Mouse (Mus musculus) limb, embryonic 13.5 days (tissue): ENCODE results near the gene Pde1a. TPM values are rescaled to one million over a fixed set of nuclear protein-coding genes. Genes with fewer than 3 reads are reported as not detected.

ENCODE experiments used
- ATAC-seq: fragments of 200-750 bp; cut with Nextera tagmentation; 2 replicates; pipeline ENCODE4 v1.8.0; 2017; ENCODE audit warnings: low read depth, moderate number of reproducible peaks, moderate TSS enrichment; ENCODE audit not compliant: low FRiP score
- H3K27ac ChIP-seq: fragments of 300-500 bp; sonication (generic); 2 replicates; pipeline ENCODE4 v1.5.1; 2015; ENCODE audit warnings: inconsistent platforms, mild to moderate bottlenecking, moderate library complexity
- H3K27me3 ChIP-seq: fragments of 300-500 bp; sonication (generic); 2 replicates; pipeline ENCODE4 v1.6.1; 2015; ENCODE audit warnings: mild to moderate bottlenecking, inconsistent platforms
- H3K36me3 ChIP-seq: fragments of 300-500 bp; sonication (generic); 2 replicates; pipeline ENCODE4 v1.6.1; 2015; ENCODE audit warnings: inconsistent platforms, mild to moderate bottlenecking, moderate library complexity
- H3K4me1 ChIP-seq: fragments of 300-500 bp; sonication (generic); 2 replicates; pipeline ENCODE4 v1.6.1; 2015; ENCODE audit warnings: inconsistent platforms
- H3K4me2 ChIP-seq: fragments of 300-500 bp; sonication (generic); replicated peaks from 2 replicates; pipeline ENCODE4 v1.6.1; 2015; ENCODE audit warnings: inconsistent platforms, mild to moderate bottlenecking, moderate library complexity
- H3K4me3 ChIP-seq: fragments of 300-500 bp; sonication (generic); 2 replicates; pipeline ENCODE4 v1.5.1; 2015; ENCODE audit warnings: moderate library complexity, mild to moderate bottlenecking, inconsistent platforms
- H3K9ac ChIP-seq: fragments of 300-500 bp; sonication (generic); 2 replicates; pipeline ENCODE4 v1.6.1; 2015; ENCODE audit warnings: mild to moderate bottlenecking, inconsistent platforms
- H3K9me3 ChIP-seq: fragments of 300-500 bp; sonication (generic); 2 replicates; pipeline ENCODE4 v1.6.1; 2016; ENCODE audit warnings: inconsistent platforms
- WGBS: fragments of 180-500 bp; shearing (Covaris S2); methylation state at CpG from one replicate; pipeline ENCODE4 v1.1.7; 2015; 5-methylcytosine and 5-hydroxymethylcytosine counted together
- polyA plus RNA-seq: library from polyadenylated mRNA; unstranded; fragments of >200 nt; fragmentation: Nextera tagmentation; extraction: Ambion mirVana; gene quantifications from 2 replicates; pipeline ENCODE4 v1.2.1, GENCODE M21; 2015

Pde1a gene
- polyA plus RNA-seq, 1 experiment from 2014 or later, result 5.9 TPM

- WGBS, result 53% methylated on average over 5 of the region's 5 CpGs
- Histone ChIP-seq H3K4me3 (peak overlapping the region; percentile 28), H3K9ac (no peak overlapping the region)
Observed at GRCm38 (mm10) chr2:80037971-80038370, 91.3 kb downstream of the Pde1a start.

DNA sequence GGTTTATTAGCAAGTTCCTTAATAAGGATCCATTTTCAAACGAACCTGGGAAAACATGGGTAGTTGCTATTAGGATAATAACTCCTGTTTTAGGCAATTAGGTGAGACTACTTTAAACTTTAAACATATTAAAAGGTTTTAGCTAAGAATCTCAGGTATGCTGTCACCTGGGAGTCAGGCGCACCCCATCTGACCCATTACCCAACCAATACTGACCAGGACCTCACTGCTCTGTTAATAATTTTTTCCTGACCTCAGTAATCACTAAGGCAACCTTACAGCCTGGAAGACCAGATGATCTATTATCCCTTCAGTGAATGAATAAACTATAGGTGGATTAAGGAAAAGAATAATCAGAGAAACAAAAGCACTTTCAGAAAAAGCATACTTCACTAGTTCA is 100.2 kb downstream of the Pde1a start:
- H3K9me3 ChIP-seq, result no peaks in the 10 kb centered on the region
- H3K36me3 ChIP-seq, result no peaks in the 10 kb centered on the region
- no peak overlapping the region for H3K27ac ChIP-seq
- WGBS, result 70% methylated on average over 2 of the region's 2 CpGs
- no peaks in the 10 kb centered on the region for H3K27me3 ChIP-seq
- ATAC-seq, result no peak
- H3K4me3 ChIP-seq, result no peak overlapping the region
- H3K4me1 ChIP-seq, result no peaks in the 10 kb centered on the region
- no peak overlapping the region for H3K4me2 ChIP-seq
- H3K9ac ChIP-seq, result no peak overlapping the region

More at GRCm38 (mm10) chr2:80037971-80038370, 91.3 kb downstream of the Pde1a start:
- Histone ChIP-seq H3K27ac (no peak overlapping the region), H3K27me3 (no peaks in the 10 kb centered on the region), H3K9me3 (no peaks in the 10 kb centered on the region), H3K4me2 (peak overlapping the region; percentile 54), H3K36me3 (no peaks in the 10 kb centered on the region), H3K4me1 (peaks cover 14% of the 10 kb centered on the region)
- no peak for ATAC-seq

- ATAC-seq, result no peak
- H3K27ac ChIP-seq, result no peak overlapping the region
- H3K27me3 ChIP-seq, result no peaks in the 10 kb centered on the region
- H3K4me3 ChIP-seq, result no peak overlapping the region
- 97% methylated on average over 1 of the region's 1 CpGs for WGBS
- no peak overlapping the region for H3K4me2 ChIP-seq
- no peaks in the 10 kb centered on the region for H3K36me3 ChIP-seq
- no peaks in the 10 kb centered on the region for H3K4me1 ChIP-seq
- H3K9me3 ChIP-seq, result no peaks in the 10 kb centered on the region
- H3K9ac ChIP-seq, result no peak overlapping the region
Observed at GRCm38 (mm10) chr2:80026053-80026452, 103.2 kb downstream of the Pde1a start.

- Histone ChIP-seq H3K4me3 (no peak overlapping the region), H3K9ac (no peak overlapping the region), H3K4me1 (no peaks in the 10 kb centered on the region), H3K27me3 (no peaks in the 10 kb centered on the region), H3K36me3 (no peaks in the 10 kb centered on the region), H3K9me3 (no peaks in the 10 kb centered on the region), H3K4me2 (no peak overlapping the region), H3K27ac (no peak overlapping the region)
- 68% methylated on average over 1 of the region's 1 CpGs for WGBS
- no peak for ATAC-seq
Observed at GRCm38 (mm10) chr2:80025597-80025996, 103.7 kb downstream of the Pde1a start.

GRCm38 (mm10) chr2:80025038-80025437 is 104.2 kb downstream of the Pde1a start:
- no peaks in the 10 kb centered on the region for H3K27me3 ChIP-seq
- 72% methylated on average over 1 of the region's 1 CpGs for WGBS
- H3K36me3 ChIP-seq, result no peaks in the 10 kb centered on the region
- H3K9me3 ChIP-seq, result no peaks in the 10 kb centered on the region
- no peak overlapping the region for H3K4me2 ChIP-seq
- H3K4me1 ChIP-seq, result no peaks in the 10 kb centered on the region
- H3K9ac ChIP-seq, result no peak overlapping the region
- ATAC-seq, result no peak
- no peak overlapping the region for H3K4me3 ChIP-seq
- no peak overlapping the region for H3K27ac ChIP-seq

DNA sequence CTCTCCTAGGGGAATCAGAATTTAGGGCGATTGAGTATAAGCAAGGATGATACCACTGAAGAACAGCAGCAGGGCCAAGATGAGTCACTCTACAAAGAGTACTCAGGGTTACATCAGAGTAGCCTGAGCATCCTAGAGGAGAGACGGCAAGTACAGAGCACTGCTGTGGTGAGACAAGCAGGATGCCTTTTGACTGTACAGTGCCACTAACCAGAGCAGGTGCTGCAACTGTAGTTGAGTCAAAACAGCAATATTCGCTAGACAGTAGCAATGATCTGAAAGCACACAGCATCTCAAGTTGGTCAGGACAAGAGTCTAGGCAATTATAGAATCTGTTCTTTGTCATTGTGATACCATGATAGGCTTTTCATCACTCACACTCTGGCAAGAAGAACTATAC is 115.1 kb downstream of the Pde1a start:
- no peak overlapping the region for H3K4me3 ChIP-seq
- H3K9ac ChIP-seq, result no peak overlapping the region
- no peak overlapping the region for H3K27ac ChIP-seq
- 80% methylated on average over 3 of the region's 3 CpGs for WGBS
- ATAC-seq, result no peak
- no peaks in the 10 kb centered on the region for H3K36me3 ChIP-seq
- no peak overlapping the region for H3K4me2 ChIP-seq
- H3K27me3 ChIP-seq, result no peaks in the 10 kb centered on the region
- H3K4me1 ChIP-seq, result no peaks in the 10 kb centered on the region
- H3K9me3 ChIP-seq, result no peaks in the 10 kb centered on the region

GRCm38 (mm10) chr2:80013060-80013459 is 116.2 kb downstream of the Pde1a start:
- no peaks in the 10 kb centered on the region for H3K9me3 ChIP-seq
- H3K4me2 ChIP-seq, result no peak overlapping the region
- H3K36me3 ChIP-seq, result no peaks in the 10 kb centered on the region
- no peaks in the 10 kb centered on the region for H3K27me3 ChIP-seq
- H3K4me3 ChIP-seq, result no peak overlapping the region
- H3K4me1 ChIP-seq, result no peaks in the 10 kb centered on the region
- no peak for ATAC-seq
- no peak overlapping the region for H3K27ac ChIP-seq
- 62% methylated on average over 4 of the region's 4 CpGs for WGBS
- no peak overlapping the region for H3K9ac ChIP-seq

- no peaks in the 10 kb centered on the region for H3K27me3 ChIP-seq
- no peaks in the 10 kb centered on the region for H3K4me1 ChIP-seq
- no peak overlapping the region for H3K4me2 ChIP-seq
- H3K9ac ChIP-seq, result no peak overlapping the region
- H3K36me3 ChIP-seq, result no peaks in the 10 kb centered on the region
- 86% methylated on average over 3 of the region's 3 CpGs for WGBS
- H3K9me3 ChIP-seq, result no peaks in the 10 kb centered on the region
- no peak overlapping the region for H3K4me3 ChIP-seq
- no peak overlapping the region for H3K27ac ChIP-seq
- no peak for ATAC-seq
Observed at GRCm38 (mm10) chr2:79999168-79999567, 130.1 kb downstream of the Pde1a start.

DNA sequence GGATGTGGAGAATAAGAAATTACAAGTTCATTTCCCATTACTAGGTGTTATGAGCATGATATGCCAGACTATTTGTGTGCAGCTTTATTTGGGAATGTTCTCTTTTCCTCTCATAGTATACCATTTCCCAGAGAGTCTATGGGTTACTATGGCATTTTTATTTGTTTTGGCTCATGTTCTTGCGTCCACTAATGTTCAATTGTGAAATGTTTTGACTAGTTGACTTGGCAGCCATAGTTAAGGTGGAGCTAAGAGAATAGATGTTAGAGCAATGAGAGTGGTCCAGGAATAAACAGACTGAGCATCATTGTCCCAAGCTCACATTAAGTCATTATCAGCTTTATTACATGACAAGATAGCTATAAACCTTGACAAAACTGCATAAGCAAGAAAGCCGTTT is 130.8 kb downstream of the Pde1a start:
- Histone ChIP-seq H3K9me3 (no peaks in the 10 kb centered on the region), H3K27ac (no peak overlapping the region), H3K4me3 (no peak overlapping the region), H3K9ac (no peak overlapping the region), H3K4me1 (no peaks in the 10 kb centered on the region), H3K36me3 (no peaks in the 10 kb centered on the region), H3K4me2 (no peak overlapping the region), H3K27me3 (no peaks in the 10 kb centered on the region)
- WGBS, result 72% methylated on average over 2 of the region's 2 CpGs
- no peak for ATAC-seq

DNA sequence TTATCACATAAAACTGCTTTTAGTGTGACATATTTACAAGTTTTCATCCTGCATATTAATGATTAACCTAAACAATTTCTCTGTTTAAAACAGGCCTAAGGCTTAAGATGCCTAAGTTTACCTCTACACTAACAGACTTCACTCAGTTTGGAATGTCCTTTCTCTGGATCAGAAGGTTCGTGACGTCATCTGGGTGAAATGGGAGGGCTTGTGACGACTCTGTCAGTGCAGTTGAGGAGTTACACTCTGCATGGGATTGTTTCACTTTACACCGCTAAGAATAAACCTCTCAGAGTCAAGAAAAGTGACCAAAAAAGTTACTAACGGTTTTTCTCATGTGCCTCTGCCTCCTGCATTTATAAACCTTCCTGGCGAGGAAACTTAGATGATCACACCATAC is 137.6 kb downstream of the Pde1a start:
- 68% methylated on average over 6 of the region's 6 CpGs for WGBS
- Histone ChIP-seq H3K4me2 (no peak overlapping the region), H3K9me3 (no peaks in the 10 kb centered on the region), H3K9ac (no peak overlapping the region), H3K36me3 (no peaks in the 10 kb centered on the region), H3K4me1 (no peaks in the 10 kb centered on the region), H3K27me3 (no peaks in the 10 kb centered on the region), H3K4me3 (no peak overlapping the region), H3K27ac (no peak overlapping the region)
- ATAC-seq, result no peak

- H3K9ac ChIP-seq, result no peak overlapping the region
- H3K27ac ChIP-seq, result no peak overlapping the region
- no peaks in the 10 kb centered on the region for H3K27me3 ChIP-seq
- 57% methylated on average over 4 of the region's 4 CpGs for WGBS
- ATAC-seq, result no peak
- H3K4me1 ChIP-seq, result peaks cover 4% of the 10 kb centered on the region; the same call in 1 of the 2 replicates
- H3K9me3 ChIP-seq, result no peaks in the 10 kb centered on the region
- no peaks in the 10 kb centered on the region for H3K36me3 ChIP-seq
- no peak overlapping the region for H3K4me2 ChIP-seq
- H3K4me3 ChIP-seq, result no peak overlapping the region
Observed at GRCm38 (mm10) chr2:79983778-79984177, 145.5 kb downstream of the Pde1a start.

DNA sequence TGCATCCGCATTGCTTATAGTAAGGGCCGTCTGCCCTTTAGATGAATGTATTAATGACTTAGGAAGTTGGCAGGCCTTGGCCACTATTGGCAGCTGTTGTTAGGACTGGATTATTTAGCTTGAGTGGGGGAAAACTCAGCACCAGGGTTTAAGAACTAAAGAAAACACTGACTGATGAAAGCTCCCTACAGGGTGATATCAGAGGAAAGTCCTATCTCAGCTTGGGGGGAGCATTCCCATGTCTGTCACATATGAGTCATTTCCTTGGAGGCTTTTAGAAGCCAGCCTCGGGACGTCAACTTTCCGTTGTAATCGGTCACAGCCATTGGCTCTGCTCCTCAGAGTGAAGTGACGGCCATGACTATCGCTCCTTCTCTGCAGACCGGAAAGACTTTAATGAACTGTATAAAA is 146.0 kb downstream of the Pde1a start:
- no peaks in the 10 kb centered on the region for H3K27me3 ChIP-seq
- H3K9ac ChIP-seq, result no peak overlapping the region
- H3K4me1 ChIP-seq, result peaks cover 4% of the 10 kb centered on the region; the same call in 1 of the 2 replicates
- 0 out of 2 replicates have a peak overlapping the region, but pooled peaks have one; percentile 16 for H3K4me2 ChIP-seq
- H3K4me3 ChIP-seq, result no peak overlapping the region
- ATAC-seq, result peak; percentile 54; the same call in 1 of the 2 replicates
- no peaks in the 10 kb centered on the region for H3K9me3 ChIP-seq
- H3K27ac ChIP-seq, result no peak overlapping the region
- no peaks in the 10 kb centered on the region for H3K36me3 ChIP-seq
- WGBS, result 42% methylated on average over 9 of the region's 9 CpGs

GRCm38 (mm10) chr2:79981781-79982180 is 147.5 kb downstream of the Pde1a start:
- H3K36me3 ChIP-seq, result no peaks in the 10 kb centered on the region
- 98% methylated on average over 3 of the region's 3 CpGs for WGBS
- H3K4me3 ChIP-seq, result no peak overlapping the region
- no peaks in the 10 kb centered on the region for H3K9me3 ChIP-seq
- H3K27me3 ChIP-seq, result no peaks in the 10 kb centered on the region
- no peak for ATAC-seq
- no peak overlapping the region for H3K9ac ChIP-seq
- no peak overlapping the region for H3K4me2 ChIP-seq
- H3K4me1 ChIP-seq, result peaks cover 4% of the 10 kb centered on the region; the same call in 1 of the 2 replicates
- H3K27ac ChIP-seq, result no peak overlapping the region
